In genomic region chr7:144931778-144932177, GRCm38 (mm10) we compare ENCODE assay signal across 9 mouse cellular contexts. TPM values are rescaled to one million over a fixed set of nuclear protein-coding genes. Genes with fewer than 3 reads are reported as not detected.
DNase-seq lines count a peak whose midpoint lies in the region; ATAC-seq and TF ChIP-seq lines count a peak whose summit lies in the region.
"Had no signal": no experiment of that assay in that cellular context is flagged by ENCODE, and none has a peak within 500 bp of the region (broad histone marks: within the 10 kb centered on the region; RNA-seq: fewer than 3 reads in every experiment).

No protein-coding gene starts in this region.

- no peaks in the 10 kb centered on the region for H3K4me1 ChIP-seq in thymus, adult 2 months (replicated peaks; ENCODE audit: control insufficient read depth, insufficient read depth, low read length)
- peaks cover 4% of the 10 kb centered on the region for H3K4me1 ChIP-seq in neural tube, embryonic 11.5 days (ENCODE audit: control insufficient read depth, insufficient read depth, low read length)

- no peaks in the 10 kb centered on the region for H3K27me3 ChIP-seq in thymus, adult 2 months (ENCODE audit: control insufficient read depth, insufficient read depth, low read length)
- no peaks in the 10 kb centered on the region for H3K27me3 ChIP-seq in neural tube, embryonic 11.5 days (ENCODE audit: control insufficient read depth, insufficient read depth, low read length)
- H3K27me3 ChIP-seq: lung, embryonic 15.5 days had no signal

- no peaks in the 10 kb centered on the region for H3K36me3 ChIP-seq in thymus, adult 2 months (ENCODE audit: control insufficient read depth, insufficient read depth, low read length)
- H3K36me3 ChIP-seq in neural tube, embryonic 11.5 days (ENCODE audit: control insufficient read depth, insufficient read depth, low read length), result peaks cover 18% of the 10 kb centered on the region

- no peak for ATAC-seq in neural tube, embryonic 11.5 days (ENCODE audit: insufficient read depth, low FRiP score, low TSS enrichment)

- H3K4me3 ChIP-seq in thymus, adult 2 months (ENCODE audit: control insufficient read depth, insufficient read depth, low read length), result no peak overlapping the region
- no peak overlapping the region for H3K4me3 ChIP-seq in neural tube, embryonic 11.5 days (ENCODE audit: low read depth, low read length)
- H3K4me3 ChIP-seq: lung, embryonic 15.5 days had no signal

- TF ChIP-seq CTCF in thymus, adult 2 months (IDR thresholded peaks at IDR 0.05; ENCODE audit: borderline replicate concordance, control insufficient read depth, extremely low read depth, insufficient read depth, low read length, poor library complexity), result peak; percentile 68; the same call in 1 of the 2 replicates

- WGBS in thymus, adult 2 months, result 29% methylated on average over 3 of the region's 3 CpGs
- 23% methylated on average over 3 of the region's 3 CpGs for WGBS in neural tube, embryonic 11.5 days

- intact Hi-C loops in gastrocnemius, postnatal 36 days (cut with DNase I), result no loop called here
- intact Hi-C loops in left cerebral cortex, postnatal 25 days (cut with DNase I), result no loop called here

- no peaks in the 10 kb centered on the region for H3K9me3 ChIP-seq in neural tube, embryonic 11.5 days (ENCODE audit: control insufficient read depth, low read length)
- H3K9me3 ChIP-seq: lung, embryonic 15.5 days had no signal

- no peak overlapping the region for H3K9ac ChIP-seq in neural tube, embryonic 11.5 days (ENCODE audit: low read length)
- H3K9ac ChIP-seq: lung, embryonic 15.5 days had no signal

- peak; percentile 31 for DNase-seq in gastrocnemius, postnatal 10 days
- no peak for DNase-seq in gastrocnemius, postnatal 25 days
- peak; percentile 58 for DNase-seq in thymus, adult 2 months
- no peak for DNase-seq in thymus, adult 18-20 months
- peak; percentile 78 for DNase-seq in forelimb bud, embryonic 11.5 days (ENCODE audit: low read depth, low spot score)
- peak; percentile 52 for DNase-seq in neural tube, embryonic 11.5 days (ENCODE audit: low spot score)
- DNase-seq in gastrocnemius, postnatal 36 days, result no peak
- no peak for DNase-seq in left cerebral cortex, postnatal 25 days (ENCODE audit: low spot score in 2 of 2)

- H3K27ac ChIP-seq in thymus, adult 2 months (ENCODE audit: control insufficient read depth, insufficient read depth, low read length), result no peak overlapping the region
- no peak overlapping the region for H3K27ac ChIP-seq in neural tube, embryonic 11.5 days (ENCODE audit: low read depth, low read length)
- H3K27ac ChIP-seq: lung, embryonic 15.5 days had no signal

- no peak for TF ChIP-seq POLR2A in thymus, adult 2 months (IDR thresholded peaks at IDR 0.05; ENCODE audit: control insufficient read depth, extremely low read depth, insufficient read depth, low read length, poor library complexity)

- H3K4me2 ChIP-seq in neural tube, embryonic 11.5 days (ENCODE audit: low read depth), result no peak overlapping the region
- H3K4me2 ChIP-seq: lung, embryonic 15.5 days had no signal

RNA-seq across cellular contexts. Expression of gene Ccnd1, which starts 7.9 kb away (rescaled TPM):
- total RNA-seq in gastrocnemius, postnatal 10 days (2021), result 10 to 100 TPM; 34.7 to 51.6 TPM
- total RNA-seq in gastrocnemius, postnatal 25 days (2021), result 10 to 100 TPM; 11.4 to 14.1 TPM
- polyA plus RNA-seq in thymus, adult 2 months (2012; rRNA removed), result 14.4 and 21.7 TPM in 2 replicates
- polyA plus RNA-seq in neural tube, embryonic 11.5 days (2014; fragmentation: Nextera tagmentation; extraction: Ambion mirVana), result 201 and 213 TPM in 2 replicates
- total RNA-seq in gastrocnemius, postnatal 36 days (2021), result 1 to 10 TPM; 5.2 to 7.4 TPM
- 10 to 100 TPM; 44.4 to 52.2 TPM for total RNA-seq in left cerebral cortex, postnatal 25 days (2021)

RNA-seq across cellular contexts. Expression of gene LTO1, which starts 16.9 kb away (rescaled TPM):
- 10 to 100 TPM; 12.1 to 12.9 TPM for total RNA-seq in gastrocnemius, postnatal 10 days (2021)
- 1 to 10 TPM; 7.0 to 8.4 TPM for total RNA-seq in gastrocnemius, postnatal 25 days (2021)
- polyA plus RNA-seq in thymus, adult 2 months (2012; rRNA removed), result 23.5 and 26.6 TPM in 2 replicates
- polyA plus RNA-seq in neural tube, embryonic 11.5 days (2014; fragmentation: Nextera tagmentation; extraction: Ambion mirVana), result 28.1 and 29.1 TPM in 2 replicates
- total RNA-seq in gastrocnemius, postnatal 36 days (2021), result 1 to 10 TPM; 6.8 to 7.2 TPM
- 10 to 100 TPM; 24.4 to 25.3 TPM for total RNA-seq in left cerebral cortex, postnatal 25 days (2021)

RNA-seq across cellular contexts. Expression of gene Fgf15, which starts 35.4 kb away (rescaled TPM):
- total RNA-seq in gastrocnemius, postnatal 10 days (2021), result not detected
- not detected for total RNA-seq in gastrocnemius, postnatal 25 days (2021)
- polyA plus RNA-seq in thymus, adult 2 months (2012; rRNA removed), result 0.40 and 0.42 TPM in 2 replicates
- polyA plus RNA-seq in neural tube, embryonic 11.5 days (2014; fragmentation: Nextera tagmentation; extraction: Ambion mirVana), result 48.6 and 53.3 TPM in 2 replicates
- total RNA-seq in gastrocnemius, postnatal 36 days (2021), result not detected
- total RNA-seq in left cerebral cortex, postnatal 25 days (2021), result not detected
- polyA plus RNA-seq: lung, embryonic 15.5 days had no signal

Comparison
In these comparisons a context has a peak if more than half of its experiments do, and no peak if none do; other contexts are left out.
1. DNase-seq: peak in gastrocnemius, postnatal 10 days (single experiment), thymus, adult 2 months (single experiment), forelimb bud, embryonic 11.5 days (single experiment) and neural tube, embryonic 11.5 days (single experiment); none in gastrocnemius, postnatal 25 days (single experiment), thymus, adult 18-20 months (0 of 2), gastrocnemius, postnatal 36 days (0 of 2) and left cerebral cortex, postnatal 25 days (0 of 2).